Mouse (Mus musculus) c-Kit-negative CD71-positive TER-119-positive erythroid progenitor cells, embryonic 14.5 days (primary cell): ENCODE measurements around the gene Rnf216.

Source experiments
- DNase-seq: peaks from one replicate; pipeline ENCODE4 v3.0.0-alpha.2; 2013; ENCODE audit warnings: low read depth, low spot score

The Rnf216 gene

GRCm38 (mm10) chr5:143101626-143102025, 11.2 kb downstream of the Rnf216 start:
- DNase-seq: no peak

DNA sequence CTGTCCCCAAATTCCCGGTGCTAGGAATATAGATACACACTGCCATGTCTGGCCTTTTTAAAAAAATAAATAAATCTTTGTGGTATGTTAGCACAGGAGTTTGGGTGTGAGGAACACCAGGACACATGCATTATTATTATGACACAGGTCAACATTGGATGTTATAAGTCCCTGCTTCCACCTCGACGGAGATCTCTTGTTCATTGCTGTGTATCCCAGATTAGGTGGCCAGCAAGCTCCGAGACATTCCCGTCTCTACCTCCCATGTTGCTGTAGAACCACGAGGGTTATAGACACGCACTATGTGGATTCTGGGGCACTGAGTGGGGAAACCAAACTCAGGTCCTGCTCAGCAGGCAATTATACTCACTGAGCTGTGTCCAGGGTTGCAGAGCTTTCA, 17.5 kb downstream of the Rnf216 start:
- no peak for DNase-seq

GRCm38 (mm10) chr5:143092891-143093290, 19.9 kb downstream of the Rnf216 start:
- no peak for DNase-seq

DNA sequence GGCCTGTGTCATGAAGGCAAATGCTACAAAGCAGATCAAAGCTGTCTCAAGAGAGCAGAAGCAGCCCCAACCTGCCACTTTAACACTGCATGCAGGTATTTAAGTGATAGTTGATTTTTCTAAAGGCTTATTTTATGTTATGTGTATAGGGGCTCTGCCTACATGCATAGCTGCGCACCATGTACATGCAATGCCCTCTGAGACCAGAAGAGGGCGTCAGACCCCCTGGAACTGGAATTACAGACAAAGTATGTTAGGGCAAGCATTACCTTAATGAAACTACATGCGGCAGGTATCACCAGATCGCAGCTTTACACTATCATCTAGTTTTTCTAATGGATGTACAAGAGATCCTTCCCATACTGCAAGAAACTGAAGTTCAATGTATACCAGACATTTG, 27.9 kb downstream of the Rnf216 start:
- DNase-seq: no peak

GRCm38 (mm10) chr5:143079806-143080205, 33.0 kb downstream of the Rnf216 start:
- DNase-seq: no peak

GRCm38 (mm10) chr5:143076603-143077143, 36.1 kb downstream of the Rnf216 start:
- DNase-seq: no peak

DNA sequence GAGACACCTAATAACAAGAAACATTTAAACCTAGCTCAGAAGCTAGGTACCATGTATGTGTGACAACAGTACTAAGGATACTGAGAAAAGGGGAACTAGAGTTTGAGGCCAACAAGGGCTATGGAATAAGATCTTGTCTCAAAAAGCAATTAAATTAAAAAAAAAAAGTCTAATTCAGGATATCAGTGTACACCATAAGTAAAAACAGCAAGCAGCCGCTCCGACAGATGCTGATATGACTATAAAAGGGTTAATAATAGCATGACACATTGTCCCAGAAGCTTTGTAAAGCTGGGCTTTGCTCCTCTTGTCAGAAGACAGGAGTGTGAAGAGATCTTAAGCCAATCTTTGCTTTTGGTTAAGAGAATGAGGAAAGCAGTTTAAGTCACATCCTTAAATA, 36.8 kb downstream of the Rnf216 start:
- DNase-seq: no peak

DNA sequence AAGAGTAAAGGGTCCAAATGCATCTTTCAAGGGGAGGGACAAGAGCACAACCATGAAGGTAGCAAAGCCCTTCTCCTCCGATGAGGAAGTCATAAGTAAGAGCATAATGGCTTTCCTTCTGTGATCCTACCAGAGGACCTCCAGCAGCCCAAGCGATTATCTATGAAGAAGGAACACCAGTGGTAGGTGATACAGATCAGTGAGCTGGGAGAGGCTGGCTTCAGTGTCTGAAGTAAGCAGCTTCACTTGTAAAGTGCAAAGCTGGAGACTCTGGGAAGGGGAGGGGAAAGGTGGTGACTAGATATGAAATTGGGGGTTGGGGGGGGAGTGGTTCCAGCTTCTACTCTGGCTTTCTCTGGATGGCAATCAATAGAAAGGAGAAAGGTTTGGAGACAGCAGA, 43.7 kb downstream of the Rnf216 start:
- no peak for DNase-seq

DNA sequence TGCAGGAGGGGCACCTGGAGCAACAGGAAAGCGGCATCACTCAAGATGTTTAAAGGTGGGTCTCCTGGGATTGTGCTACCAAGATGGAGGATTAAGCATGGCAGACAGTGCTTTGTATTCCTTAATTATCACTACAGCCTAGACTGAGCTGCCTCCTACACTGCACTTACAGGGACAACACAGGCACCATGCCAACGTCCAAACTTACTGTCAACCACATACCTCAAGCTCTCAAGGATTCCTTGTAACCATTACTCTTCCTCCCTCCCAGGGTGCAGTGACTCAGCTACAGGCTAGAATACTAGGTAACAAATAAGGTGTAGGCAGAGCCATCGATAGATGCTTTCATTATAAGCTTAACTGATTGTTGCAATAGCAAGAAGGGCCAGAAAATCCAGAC, 44.4 kb downstream of the Rnf216 start:
- DNase-seq: no peak

- peak; percentile 82 for DNase-seq
These were observed 46.2 kb downstream of the Rnf216 start for GRCm38 (mm10) chr5:143066551-143066958.

GRCm38 (mm10) chr5:143066096-143066495, 46.7 kb downstream of the Rnf216 start:
- no peak for DNase-seq

DNA sequence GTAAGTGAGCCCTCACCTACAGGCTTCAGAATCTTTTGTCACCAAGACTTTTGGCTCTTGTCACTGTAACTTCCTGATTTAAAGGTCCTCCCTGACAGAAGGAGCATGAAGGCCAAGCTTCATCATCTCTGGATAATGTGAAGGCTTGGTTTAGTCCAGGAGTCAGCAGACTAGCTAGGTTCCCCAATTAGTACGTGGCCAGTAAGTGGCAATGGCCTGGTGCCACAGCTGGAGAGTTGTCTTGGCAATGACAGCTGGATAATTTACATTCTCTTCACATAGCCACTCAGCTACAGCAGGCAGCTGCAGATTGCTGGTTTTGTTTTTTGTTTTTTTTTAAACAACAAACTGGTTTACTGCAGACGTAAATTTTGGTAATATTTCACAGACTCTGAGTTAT, 47.6 kb downstream of the Rnf216 start:
- no peak for DNase-seq

GRCm38 (mm10) chr5:143062251-143062650, 50.5 kb downstream of the Rnf216 start:
- DNase-seq: no peak

DNA sequence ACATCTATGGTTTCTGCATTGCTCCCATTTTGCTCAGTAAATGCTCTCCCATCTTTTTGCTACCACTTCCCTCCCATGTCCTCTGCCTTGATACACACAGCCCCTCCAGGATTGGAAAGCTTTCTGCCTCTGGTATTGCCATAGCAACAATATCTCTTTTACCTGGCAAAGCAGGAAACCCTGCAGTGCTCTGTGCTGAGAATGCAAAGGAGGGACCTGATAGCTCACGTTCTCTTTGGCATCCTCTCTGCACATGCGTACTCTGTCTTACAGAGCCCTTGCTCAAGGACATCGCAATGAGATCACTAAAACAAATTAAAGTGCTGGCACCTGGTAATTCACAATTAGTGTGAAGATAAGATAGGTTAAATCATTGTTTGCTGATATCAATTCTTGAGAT, 51.3 kb downstream of the Rnf216 start:
- DNase-seq: no peak

DNA sequence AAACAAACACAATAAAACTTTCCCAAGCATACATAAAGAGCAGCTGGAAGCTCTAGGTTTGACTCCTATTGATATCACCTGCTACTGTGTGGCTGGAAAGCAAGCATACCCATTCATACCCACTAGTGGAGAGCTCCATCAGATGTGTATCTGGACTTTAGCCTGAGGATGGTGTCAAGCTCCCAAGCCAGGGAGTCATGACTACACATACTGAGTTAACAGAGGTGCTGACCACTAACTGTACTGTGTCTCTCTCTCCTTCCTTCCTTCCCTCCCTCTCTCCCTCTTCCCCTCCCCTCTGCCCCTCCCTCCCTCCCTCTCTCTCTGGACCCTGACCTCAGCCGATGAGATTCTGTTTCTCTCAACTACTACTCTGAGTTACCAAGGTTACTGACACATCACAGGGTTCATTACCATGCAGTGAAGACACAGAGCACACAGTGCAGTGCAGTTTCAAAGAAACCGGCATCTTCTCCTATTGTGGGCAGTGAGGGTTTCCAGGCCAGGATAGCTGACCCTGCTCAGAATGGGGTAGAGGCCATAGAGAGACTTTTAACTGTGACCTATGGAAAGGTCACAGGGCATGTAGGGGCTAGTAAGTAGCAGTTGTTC, 51.9 kb downstream of the Rnf216 start:
- no peak for DNase-seq

GRCm38 (mm10) chr5:143059958-143060357, 52.8 kb downstream of the Rnf216 start:
- DNase-seq: no peak

GRCm38 (mm10) chr5:143059182-143059581, 53.6 kb downstream of the Rnf216 start:
- DNase-seq: no peak

DNA sequence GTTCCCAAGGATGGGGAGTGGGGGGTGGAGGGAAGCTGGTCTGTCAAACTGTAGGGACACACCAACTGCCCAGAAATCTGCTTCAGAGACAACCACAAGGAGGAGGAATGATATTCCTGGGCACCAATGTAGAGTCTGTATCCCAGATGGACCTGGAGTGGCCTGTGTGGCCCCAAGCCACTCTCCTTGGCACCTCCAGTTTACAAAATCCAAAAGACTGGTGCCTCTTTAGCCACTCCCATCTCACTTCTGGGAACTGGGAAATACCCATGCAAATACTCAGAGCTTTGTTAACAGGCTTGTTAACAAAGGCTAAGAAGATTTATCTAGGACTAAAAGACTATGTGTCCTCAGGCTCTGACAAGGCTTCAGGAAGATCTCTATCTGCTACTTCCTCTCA, 54.1 kb downstream of the Rnf216 start:
- no peak for DNase-seq

DNA sequence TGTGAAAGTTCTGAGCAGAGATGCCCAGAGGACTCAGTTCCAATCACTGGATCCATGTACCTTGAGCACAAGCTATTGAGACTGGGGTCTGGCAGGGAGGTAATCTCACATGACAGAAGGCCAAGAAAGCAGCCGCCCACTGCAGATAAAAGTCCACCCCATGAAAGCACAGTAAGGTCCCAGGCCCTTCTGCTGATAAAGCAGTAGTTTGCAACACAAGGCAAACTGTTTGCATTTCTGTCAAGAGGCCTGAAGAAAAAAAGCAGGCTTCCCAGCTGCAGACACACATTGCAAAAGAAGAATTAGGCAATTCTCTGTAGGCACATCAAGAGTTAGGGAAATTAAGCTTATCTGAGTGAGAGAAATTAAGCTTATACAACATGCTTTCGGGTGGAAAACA, 54.6 kb downstream of the Rnf216 start:
- peak; percentile 74 for DNase-seq

GRCm38 (mm10) chr5:143057753-143058152, 55.0 kb downstream of the Rnf216 start:
- DNase-seq: no peak

DNA sequence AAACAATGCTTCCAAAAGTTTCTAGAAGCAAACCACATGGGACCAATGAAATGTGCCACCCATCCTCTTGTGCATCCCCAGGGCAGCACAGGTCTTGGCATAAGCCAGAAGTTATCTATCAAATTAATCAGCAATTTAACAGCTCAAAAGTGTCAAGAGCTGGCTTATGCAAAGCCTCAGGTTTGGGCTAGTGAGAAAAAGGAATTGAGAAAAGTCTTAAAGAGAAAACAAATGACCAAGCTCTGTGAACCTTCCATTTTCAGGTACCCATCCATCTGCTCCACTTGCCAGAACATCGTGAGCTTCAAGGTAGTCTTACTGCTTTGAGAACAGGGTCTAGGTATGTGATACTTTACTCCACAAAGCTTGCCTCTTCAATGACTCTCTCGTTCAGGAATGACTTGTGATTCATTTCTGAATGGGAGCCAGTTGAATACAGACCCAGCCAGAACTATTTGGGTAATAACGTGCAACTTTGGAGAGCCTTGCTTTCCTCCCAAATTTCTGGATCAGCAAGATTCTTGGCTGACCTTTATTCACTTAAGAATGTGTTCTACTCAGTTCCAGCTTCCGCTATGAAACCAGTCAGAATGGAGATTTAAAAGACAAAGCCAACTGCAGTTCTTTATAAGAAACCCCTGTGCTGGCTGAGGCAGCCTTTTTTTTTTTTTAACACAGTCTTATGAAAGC, 56.5 kb downstream of the Rnf216 start:
- DNase-seq: no peak

- DNase-seq: no peak
These were observed 57.2 kb downstream of the Rnf216 start for GRCm38 (mm10) chr5:143055501-143056125.

DNA sequence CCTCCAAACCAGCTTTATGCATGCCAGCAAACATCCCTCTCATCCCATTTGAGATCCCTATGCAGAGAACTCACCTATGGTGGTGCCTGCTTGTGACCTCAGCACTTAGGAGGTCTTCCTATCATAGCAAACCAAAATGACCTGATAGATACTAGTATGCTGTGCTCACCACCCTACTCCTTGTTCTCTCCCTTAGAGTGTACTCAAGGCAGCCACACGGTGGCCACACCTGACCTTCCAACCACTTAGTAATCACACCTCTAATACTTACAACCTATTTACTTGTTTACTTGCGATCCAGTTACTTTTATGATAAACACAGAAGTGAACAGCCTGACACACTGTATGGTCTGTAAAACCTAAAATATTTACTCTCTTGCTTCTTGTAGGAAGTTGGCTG, 58.1 kb downstream of the Rnf216 start:
- no peak for DNase-seq
